Mouse (Mus musculus): ENCODE data around the gene Gdf15. TPM values are rescaled to one million over a fixed set of nuclear protein-coding genes. Genes with fewer than 3 reads are reported as not detected.

Gene Gdf15
- total RNA-seq (2021) (10 to 100 TPM in 1 of 2 experiments, 1 to 10 TPM in 1; 1.3 to 44.6 TPM), polyA plus RNA-seq (2012; rRNA removed) (18.5 and 22.2 TPM in 2 replicates)
- long read RNA-seq, partial matches to known transcripts: 0 of 1 reads
- long read RNA-seq, other reads (novel, unspliced or antisense): 0 of 1 reads

DNA sequence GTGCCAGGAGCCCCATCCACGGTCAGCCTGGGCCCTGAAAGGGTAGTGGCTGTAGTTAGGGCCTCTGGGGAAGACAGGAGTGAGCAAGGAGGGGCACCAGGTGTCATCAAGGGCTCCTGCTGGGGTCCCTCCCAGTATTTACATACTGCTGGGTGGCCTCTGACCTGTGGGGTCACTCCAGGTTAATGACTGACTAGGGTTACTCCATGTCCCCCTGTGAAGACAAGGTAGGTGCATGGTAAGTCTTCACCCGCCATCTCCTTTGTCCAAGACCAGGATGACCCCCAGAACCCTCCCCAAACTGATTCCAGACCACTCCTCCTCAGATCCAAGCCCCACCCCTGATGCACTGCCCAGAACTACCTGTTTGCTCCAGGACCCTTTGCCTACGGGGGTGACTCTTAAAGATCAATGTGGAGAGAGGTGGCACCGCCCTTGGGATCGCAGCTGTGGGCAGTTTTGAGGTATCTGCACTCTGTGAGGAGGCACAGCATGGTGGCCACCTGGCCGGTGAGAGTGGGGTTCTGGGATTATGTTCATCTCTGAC is at the start of gene Gdf15:
Gdf15 (minus strand) TSS at position 111 of the 547 bp plus-strand sequence.
- no peak for DNase-seq

DNA sequence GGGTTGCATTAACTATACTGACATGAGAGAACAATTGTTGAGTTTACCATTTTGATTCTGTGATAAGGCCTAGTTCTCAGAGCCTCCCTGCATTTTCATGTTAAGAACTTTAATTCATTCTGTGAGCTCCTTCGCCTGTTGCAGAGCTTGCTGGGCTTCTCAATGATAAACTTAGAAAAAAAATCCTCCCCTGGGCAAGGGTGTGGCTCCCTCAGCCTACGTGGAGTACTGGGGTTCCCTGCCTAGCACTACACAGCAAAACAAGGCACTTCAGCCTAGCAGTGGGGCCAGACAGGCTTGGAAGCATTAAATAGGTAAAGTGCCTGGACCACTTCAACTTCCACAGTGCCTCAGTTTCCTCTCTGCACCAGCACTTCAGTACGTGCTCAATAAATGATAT is 49.2 kb upstream of the Gdf15 start:
- DNase-seq: no peak

DNA sequence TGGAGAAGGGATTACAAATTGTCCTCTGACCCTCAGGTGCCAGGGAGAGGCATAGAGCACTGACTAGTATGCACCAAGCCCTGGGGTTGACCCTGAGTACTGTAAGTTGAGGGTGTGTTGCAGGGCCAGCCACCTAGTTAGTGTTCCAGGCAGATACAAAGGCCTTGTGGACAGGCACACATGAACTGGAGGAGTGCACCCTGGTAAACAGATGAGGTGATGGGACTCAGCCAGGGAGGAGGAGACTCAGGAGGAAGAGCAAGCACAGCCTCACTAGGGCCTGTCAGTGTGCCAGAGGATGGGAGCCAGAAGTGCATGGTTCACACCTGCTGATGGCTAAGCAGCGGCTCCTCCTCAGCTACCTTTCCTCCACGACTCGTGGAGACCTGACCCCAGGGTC is 47.8 kb upstream of the Gdf15 start:
- DNase-seq: no peak

DNA sequence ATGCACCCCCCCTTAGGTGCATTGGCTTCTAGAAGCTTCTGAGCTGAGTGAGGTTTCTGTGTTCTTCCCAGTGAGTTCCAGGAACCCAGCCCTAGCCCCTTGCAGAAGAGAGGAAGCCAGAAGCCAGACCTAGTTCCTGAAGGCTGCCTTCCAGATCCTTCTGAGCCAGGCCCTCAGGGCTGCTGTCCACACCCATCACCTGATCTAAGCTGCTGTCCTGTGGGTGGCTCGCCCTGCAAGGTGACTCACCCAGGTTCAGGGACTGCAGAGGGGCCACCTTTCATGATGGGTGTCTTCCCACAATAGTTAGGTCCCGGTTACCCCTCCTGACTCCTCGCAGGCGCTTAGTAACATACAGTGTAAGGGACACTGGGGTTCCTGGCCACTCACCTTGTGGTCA is 47.1 kb upstream of the Gdf15 start:
- DNase-seq: no peak

DNA sequence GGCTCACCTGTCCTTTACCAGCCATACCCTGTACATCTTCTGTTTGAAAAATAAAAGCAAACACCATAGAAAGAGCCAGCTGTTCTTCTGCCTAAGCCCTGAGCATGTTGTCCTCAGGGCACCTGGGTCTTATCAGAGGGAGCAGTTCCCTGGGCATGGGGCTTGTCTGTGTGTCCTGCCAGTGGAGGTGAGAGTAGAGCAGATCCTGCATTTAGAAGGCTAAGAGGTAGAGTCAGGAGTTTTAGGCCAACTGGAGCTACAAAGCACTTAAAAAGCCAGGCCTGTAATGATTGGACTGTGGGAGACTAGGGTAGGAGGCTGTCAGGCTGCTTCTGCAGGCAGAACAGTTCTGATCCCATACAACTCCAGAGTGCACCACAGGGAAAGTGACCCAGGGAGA is 46.4 kb upstream of the Gdf15 start:
- DNase-seq: no peak

DNA sequence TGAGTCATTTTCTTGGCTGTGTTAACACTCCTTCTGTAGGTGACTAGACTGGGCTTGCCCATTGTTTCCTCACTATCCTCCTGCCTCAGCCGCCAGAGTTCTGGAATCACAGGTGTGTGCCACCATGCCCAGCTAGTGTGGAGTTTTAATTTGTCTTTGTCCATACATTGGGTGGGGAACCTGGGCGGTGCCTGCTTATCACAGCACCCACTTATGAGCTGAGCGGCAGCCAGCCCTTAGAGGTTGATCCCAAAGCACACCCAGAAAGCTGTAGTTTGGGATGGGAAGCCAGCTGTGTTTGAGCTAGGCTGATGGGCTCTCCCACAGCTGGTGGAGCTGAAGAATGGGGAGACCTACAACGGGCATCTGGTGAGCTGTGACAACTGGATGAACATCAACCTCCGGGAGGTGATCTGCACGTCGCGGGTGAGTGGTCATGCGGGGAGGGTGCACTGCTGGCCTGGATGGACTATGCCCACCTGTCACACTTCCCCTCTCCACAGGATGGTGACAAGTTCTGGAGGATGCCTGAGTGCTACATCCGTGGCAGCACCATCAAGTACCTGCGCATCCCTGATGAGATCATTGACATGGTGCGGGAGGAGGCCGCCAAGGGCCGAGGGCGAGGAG is 45.3 kb upstream of the Gdf15 start:
- DNase-seq: no peak

DNA sequence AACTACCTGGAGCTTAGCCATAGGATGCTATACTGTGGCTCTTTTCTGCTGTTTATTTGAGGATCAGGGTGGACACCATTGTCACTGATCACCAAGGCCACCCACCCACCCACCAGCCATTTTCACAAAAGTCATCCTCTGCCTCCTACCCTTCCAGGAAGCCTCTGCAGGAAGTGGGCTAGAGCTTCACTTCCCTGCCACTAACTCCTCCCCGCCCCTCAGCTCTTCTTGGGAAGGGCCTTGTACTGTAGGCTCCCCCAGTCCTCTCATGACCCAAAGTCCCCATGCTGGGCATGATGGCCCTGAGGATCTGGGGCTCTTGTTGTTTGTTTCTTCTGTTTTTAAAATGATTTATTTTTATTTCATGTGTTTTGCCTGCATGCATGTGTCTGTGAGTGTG is 43.1 kb upstream of the Gdf15 start:
- no peak for DNase-seq

DNA sequence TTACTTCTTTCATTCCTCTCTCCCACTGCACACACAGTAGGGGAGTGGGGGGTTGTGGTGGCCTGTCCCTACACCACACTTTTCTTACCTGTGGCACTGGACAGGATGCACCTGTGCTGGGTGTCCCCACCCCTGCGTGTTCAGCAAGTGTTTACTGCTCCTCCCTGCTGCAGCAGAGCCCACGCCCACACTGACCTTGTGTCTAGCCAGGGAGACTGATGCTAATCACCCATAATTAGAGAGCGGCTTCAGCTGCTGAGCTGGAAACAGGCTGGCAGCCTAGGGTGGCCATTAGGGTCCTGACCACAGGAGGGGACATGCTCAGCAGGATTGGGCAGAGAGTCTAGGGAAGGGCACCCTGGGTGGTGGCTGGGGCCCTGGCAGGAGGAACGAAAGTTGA is 42.5 kb upstream of the Gdf15 start:
- no peak for DNase-seq

DNA sequence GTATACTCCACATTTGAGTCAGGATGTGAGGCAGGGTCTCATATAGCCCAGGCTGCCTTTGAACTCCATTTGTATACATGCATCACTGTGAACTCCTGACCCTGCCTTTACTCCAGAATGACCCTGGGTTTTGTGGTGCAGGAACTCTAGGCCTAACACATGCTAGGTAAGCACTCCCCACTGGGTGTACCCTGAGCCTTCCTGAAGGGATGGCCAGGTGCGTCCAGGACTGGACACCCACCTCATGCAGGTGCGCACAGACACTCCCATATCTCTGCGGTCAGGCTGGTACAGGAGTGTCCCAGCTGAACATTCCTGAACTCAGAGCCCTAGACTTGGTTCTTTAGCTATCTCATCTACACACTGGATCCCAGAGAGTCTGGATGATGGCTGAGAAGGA is 41.9 kb upstream of the Gdf15 start:
- no peak for DNase-seq

DNA sequence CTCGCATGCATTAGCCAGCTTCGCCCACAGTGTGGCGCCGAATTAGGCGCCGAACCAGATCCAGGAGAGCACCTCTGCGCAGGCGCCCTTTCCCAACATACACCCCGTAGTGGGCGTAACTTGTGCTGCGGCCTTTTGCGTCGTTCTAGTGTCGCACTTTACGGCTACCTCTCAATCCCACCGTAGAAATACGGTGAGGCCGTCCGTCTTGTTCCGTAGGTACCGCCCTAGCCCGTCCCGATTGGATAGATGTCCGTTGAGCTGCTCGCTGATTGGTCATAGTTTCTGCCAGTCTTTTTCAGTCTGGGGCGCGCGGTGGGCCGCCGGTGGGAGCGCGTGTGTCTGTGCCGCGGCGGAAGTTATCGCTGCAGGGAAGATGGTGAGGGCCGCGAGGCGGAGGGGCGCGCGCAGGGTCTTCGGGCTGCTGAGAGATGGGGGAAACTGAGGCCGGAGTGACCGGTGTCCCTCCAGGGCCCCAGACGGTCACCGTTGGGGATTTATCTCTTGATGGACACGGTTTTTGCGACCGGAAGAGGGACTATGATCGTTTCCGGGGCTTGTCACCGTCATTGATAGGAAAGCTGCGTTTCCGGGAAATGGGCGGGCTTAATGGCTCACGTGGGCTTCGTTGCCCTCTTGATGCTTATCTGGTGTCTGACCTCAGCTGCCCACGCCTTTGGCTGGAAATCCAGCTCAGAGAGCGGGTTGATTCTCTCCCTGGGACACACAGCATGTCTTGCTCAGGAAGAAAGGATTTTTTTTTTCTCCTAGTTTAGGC is 41.0 kb upstream of the Gdf15 start, which contains the start of gene Lsm4:
Lsm4 (plus strand) TSS at position 170 of the 778 bp plus-strand sequence.
- peak; percentile 98 for DNase-seq

DNA sequence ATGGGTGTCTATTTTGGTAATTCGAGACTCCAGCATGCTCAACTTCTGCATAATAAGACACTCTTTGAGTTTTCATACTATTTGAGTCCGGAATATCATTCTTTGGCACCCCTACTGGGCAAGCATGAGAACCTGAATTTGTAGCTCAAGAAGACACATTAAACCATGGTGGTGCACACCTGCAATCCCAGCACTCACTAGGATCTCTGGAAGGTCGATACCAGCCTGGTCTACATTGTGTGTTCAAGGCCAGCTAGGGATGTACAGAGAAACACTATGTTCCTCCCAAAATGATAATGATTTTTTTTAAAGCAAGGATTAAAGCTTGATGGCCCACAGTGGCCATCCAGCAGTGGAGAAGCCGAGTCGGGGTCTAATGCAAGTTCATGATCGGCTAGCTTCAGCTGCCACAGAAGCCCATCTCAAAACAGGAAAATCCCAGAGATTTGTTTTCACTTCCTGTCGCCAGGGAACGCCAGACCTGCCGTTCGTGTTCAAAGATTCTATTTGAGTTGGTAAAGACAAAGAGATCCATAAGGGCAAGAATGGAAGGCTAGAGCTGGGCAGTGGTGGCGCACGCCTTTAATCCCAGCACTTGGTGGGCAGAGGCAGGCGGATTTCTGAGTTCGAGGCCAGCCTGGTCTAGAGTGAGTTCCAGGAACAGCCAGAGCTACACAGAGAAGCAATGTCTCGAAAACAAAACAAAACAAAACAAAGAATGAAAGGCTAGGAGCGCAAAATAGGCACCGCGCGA is 40.2 kb upstream of the Gdf15 start:
- DNase-seq: no peak

DNA sequence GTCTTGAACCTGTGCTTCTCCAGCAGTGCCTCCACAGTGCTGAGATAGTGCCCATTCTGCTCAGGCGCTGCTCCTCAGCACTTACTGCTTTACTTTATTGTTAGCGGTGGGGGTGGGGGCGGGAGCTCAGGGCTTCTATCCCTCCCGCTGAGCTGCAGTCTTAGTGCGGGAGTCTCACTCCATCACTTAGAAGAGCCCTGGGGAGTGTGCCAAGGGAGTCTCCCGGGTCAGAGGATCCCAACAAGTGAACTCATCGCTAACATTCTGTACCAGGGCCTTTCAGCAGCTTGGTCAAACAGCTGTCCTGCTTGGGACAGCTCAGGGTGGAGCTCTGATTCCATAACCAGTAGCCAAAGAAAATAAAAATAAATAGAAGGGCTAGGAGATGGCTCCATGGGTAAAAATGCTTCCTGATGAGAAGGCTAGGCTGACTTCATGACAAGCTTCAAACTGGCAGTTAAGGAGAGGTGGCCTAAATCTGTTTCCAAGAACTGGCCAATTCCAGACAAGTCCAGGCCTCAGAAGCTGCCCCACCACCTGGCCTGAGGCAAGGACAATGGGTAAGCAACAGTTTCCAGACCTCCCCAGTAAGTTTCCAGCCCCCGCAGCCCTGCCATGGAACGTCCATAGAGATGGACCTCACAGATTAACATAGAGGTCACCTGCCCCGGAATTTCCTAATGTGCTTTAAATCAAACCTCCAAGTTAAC is 39.5 kb upstream of the Gdf15 start:
- no peak for DNase-seq

DNA sequence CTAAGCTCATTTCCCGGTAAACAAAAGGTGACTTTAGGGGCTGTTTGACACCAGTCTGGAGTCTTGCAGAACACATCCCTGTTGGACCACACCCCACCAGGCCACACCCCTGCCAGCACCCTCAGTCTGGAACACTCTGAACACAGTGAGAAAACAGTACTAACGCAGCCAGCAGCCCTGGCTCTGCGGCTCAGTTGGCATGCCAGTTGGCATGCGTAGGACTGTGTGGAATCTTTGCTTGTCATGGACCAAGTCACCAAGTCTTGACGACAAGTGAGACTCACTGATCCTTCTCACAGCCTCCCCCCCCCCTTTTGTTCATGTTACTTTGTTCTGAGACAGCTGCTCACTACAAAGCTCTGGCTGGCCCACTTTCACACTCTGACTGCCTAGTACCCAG is 34.8 kb upstream of the Gdf15 start:
- no peak for DNase-seq

DNA sequence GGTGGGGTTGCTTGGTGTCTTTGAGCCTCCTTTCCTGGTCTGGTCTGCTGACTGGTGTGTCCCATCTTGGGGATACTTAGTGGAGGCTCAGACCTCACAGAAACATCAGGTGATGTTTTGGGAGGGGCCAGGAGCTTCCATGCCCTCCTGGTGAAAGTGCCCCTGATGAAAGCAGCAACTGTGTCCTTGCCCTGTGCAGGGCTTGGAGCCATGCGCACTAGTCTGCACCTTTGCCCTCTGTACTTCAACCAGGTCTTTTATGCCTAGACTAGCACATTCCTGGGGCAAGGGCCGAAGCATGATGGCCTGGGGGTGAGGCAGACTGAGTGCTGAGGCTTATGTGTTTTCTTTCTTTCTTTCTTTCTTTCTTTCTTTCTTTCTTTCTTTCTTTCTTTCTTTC is 33.3 kb upstream of the Gdf15 start:
- DNase-seq: no peak

DNA sequence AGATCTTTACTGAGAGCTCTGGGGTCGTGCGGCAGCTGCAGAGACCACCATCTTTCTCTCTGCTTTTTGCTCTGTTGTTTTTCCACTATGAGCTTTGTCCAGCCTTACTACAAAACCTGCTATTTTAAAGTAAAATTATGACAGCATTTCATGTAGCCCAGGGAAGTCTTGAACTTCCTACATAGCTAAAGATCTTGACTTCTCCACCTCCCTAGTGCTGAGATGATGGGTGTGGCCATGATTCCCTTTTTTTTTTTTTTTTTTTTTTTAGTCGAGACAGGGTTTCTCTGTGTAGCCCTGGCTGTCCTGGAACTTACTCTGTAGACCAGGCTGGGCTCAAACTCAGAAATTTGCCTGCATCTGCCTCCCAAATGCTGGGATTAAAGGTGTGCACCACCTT is 32.4 kb upstream of the Gdf15 start:
- no peak for DNase-seq

DNA sequence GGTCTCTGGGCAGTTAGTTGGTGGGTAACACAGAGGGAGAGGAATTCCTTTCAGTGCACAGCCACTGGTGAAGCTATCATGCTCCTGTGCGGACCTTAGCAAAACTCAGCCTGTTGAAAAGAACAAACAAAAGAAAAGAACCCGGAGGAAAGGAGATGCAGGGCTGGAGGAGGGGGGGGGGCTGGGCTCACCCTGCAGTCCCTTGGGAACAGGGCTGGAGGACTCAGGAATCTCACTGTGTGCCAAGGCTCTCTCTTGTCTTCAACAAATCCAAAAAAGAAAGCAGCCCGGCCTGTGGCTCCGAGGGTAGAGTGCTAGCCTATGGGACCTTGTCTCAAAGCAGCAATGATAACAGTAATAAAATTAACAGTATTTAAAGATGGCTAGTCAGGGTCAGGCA is 31.4 kb upstream of the Gdf15 start:
- DNase-seq: no peak

DNA sequence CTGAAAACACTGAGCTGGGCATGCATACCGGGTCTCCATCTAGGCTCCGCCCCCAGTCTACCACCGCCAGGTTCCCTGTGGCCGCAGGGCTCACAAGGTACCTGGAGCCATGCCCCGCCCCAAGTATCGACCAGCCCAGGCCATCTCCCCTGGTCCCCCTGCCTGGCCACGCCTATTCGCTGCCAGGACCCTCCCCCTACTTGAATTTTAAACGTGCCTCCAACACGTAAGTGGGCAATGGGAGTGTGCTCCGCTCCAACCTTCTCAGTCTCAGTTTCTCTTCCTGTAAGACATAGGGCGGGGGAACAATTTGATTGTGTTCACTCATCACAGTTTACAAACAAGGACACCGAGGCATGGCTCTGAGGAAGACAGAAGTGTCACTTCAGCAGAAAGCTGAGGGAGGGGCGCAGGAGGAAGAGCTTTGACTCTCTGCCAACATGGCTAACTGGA is 28.0 kb upstream of the Gdf15 start, which contains the start of gene Pgpep1:
Pgpep1 (minus strand) TSS at position 116 of the 453 bp plus-strand sequence.
- DNase-seq: no peak

DNA sequence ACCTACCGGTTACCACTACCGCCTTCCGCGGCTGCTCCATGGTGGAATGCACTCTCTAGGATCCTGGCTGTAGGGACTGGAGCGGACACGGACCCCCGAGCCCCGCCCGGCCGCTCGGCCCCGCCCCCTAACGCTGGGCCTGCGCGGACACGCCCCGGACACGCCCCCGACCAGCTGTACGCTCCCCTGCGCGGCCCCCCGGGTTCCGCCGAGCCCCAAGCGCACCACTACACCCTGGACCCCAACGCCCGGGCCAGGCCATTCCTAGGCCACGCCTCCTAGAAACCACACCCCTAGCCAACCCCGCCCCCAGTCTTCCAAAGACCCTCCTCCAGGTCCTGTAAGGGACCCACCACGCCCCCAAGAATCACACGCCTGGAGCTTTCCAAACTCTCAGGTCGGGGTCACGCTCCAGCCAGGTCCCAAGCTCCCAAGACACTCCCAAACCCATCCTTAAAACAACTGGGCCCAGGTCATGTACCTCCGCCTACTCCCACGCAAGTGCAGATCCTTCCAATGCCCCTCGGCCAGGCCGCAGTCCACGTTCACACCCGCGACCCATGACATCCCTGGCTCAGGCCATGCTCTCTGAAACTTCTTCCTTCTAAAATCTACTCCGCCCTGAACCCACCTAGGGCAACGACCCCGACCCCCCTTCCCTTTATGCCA is 27.5 kb upstream of the Gdf15 start:
- DNase-seq: peak; percentile 96

DNA sequence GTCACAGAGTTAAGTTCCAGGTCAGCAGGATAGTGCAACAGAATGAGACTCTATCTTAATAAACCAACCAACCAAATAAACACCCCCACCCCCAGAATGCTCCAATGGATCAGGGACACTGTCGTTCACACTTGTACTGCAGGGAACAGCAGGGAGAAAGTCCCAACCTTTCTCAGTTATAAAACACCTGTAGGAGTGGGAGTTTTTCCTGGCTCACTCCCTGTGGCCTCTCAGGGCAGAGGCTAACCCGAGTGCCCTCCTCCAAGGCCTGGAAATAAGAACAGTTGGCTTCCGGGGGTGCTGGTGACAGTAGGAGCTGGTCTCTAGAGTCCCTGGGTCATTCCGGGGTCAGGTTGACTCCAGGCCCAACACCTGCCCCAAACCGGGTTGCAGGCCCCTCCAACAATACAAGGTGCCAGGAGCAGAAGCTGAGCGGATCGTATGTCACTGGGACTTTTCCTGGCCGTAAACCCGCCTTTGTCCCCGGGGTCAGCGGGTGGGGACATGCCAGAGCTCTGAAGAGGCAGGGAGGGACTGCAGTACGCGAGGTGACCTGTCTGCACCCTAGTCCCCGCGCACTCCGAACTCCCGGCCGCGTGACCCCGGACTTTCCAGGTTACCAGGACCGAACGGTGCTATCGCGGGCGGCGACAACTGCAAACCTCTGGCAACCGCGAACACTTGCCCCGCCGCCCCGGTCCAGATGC is 26.8 kb upstream of the Gdf15 start:
- no peak for DNase-seq

DNA sequence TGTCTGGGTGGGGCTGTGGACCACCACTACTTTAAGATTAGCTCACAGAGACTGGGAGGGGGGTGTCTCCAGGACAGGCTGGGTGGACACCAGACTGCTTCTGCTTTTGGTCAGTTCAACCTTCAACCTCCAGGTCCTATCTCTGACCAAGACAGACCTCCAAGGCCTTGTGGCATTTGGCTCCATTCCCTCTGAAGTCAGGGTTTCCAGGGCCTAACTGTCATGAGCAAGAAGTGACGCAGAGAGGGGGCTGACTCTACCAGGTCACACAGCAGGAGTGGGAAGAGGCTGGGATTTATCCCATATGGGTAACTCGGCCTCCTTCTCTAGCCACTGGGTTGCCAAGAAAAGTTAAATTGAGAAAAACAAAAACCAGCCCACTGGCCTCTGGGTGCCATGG is 25.5 kb upstream of the Gdf15 start:
- peak; percentile 89 for DNase-seq

Data from adrenal gland, adult 2 months (tissue).